Mouse (Mus musculus) ES-E14 (cell line): ENCODE measurements around the gene Ldb1. TPM values are rescaled to one million over a fixed set of nuclear protein-coding genes. Genes with fewer than 3 reads are reported as not detected.

Source experiments
- DNase-seq: peaks from one replicate; pipeline ENCODE4 v3.0.0-alpha.2; 2013; ENCODE audit warnings: low read depth, low spot score
- H3K27ac ChIP-seq: 2 replicates; pipeline ENCODE4 v1.5.1; 2012; ENCODE audit warnings: low read depth, mild to moderate bottlenecking, low read length, moderate library complexity, mixed read lengths; ENCODE audit not compliant: poor library complexity, insufficient read depth, severe bottlenecking
- H3K36me3 ChIP-seq: 2 replicates; pipeline ENCODE4 v1.6.1; 2012; ENCODE audit warnings: mild to moderate bottlenecking, low read length, moderate library complexity, mixed read lengths; ENCODE audit not compliant: control insufficient read depth, poor library complexity, insufficient read depth, severe bottlenecking
- H3K4me1 ChIP-seq, 2 experiments: fragments of 150-350 bp in 1 of 2; sonication (generic) in 1 of 2; 2 replicates each; pipeline ENCODE4 v1.6.1; 2012; ENCODE audit warnings: low read length in 2 of 2, mild to moderate bottlenecking in 1 of 2, mixed read lengths in 1 of 2; ENCODE audit not compliant: control insufficient read depth in 2 of 2, insufficient read depth in 2 of 2, poor library complexity in 1 of 2
- H3K4me3 ChIP-seq, 2 experiments: fragments of 150-350 bp in 1 of 2; sonication (generic) in 1 of 2; 2 replicates each; pipeline ENCODE4 v1.5.1; 2012; ENCODE audit warnings: low read length in 2 of 2, low read depth in 1 of 2, mild to moderate bottlenecking in 1 of 2, mixed read lengths in 1 of 2; ENCODE audit not compliant: insufficient read depth in 1 of 2, poor library complexity in 1 of 2, severe bottlenecking in 1 of 2
- H3K9ac ChIP-seq: 2 replicates; pipeline ENCODE4 v1.6.1; 2012; ENCODE audit warnings: low read depth, mild to moderate bottlenecking, low read length, mixed read lengths; ENCODE audit not compliant: poor library complexity, insufficient read depth, severe bottlenecking
- H3K9me3 ChIP-seq: fragments of 150-350 bp; sonication (generic); 2 replicates; pipeline ENCODE4 v1.6.1; 2012; ENCODE audit warnings: low read depth, mild to moderate bottlenecking, low read length; ENCODE audit not compliant: control insufficient read depth, insufficient read depth
- CHD2 ChIP-seq: IDR thresholded peaks from 2 replicates; pipeline ENCODE4 v1.6.1; 2014; ENCODE audit warnings: mild to moderate bottlenecking, low read depth, low read length, inconsistent platforms
- HCFC1 ChIP-seq: IDR thresholded peaks from 2 replicates; pipeline ENCODE4 v1.6.1; 2012; ENCODE audit warnings: low read length, inconsistent platforms, borderline replicate concordance; ENCODE audit not compliant: insufficient read depth
- MAFK ChIP-seq: IDR thresholded peaks from 2 replicates; pipeline ENCODE4 v1.6.1; 2014; ENCODE audit warnings: mild to moderate bottlenecking, low read depth, low read length, inconsistent platforms; ENCODE audit not compliant: insufficient read depth
- ZC3H11A ChIP-seq: IDR thresholded peaks from 2 replicates; pipeline ENCODE4 v1.6.1; 2012; ENCODE audit warnings: low read depth, mild to moderate bottlenecking, inconsistent platforms, low read length, borderline replicate concordance
- ZNF384 ChIP-seq: IDR thresholded peaks from 2 replicates; pipeline ENCODE4 v1.6.1; 2012; ENCODE audit warnings: low read depth, low read length, inconsistent platforms
- in situ Hi-C, 2 experiments: fragments of 600-800 bp; cut with MboI; formaldehyde crosslinking; loops; one replicate each; pipeline ENCODE4 v1.15.1; 2025; ENCODE audit warnings: low sequenced_read_pairs in 2 of 2, inconsistent platforms in 1 of 2; ENCODE audit not compliant: unreplicated experiment in 2 of 2
- total RNA-seq: library from RNA; depleted of rRNA; stranded (reverse); fragments of 300-350 nt; gene quantifications from 2 replicates; pipeline ENCODE4 v1.2.3, GENCODE M21; 2012

Gene Ldb1
- total RNA-seq, 1 experiment, result 123 TPM

GRCm38 (mm10) chr19:46085185-46085584, 40.2 kb upstream of the Ldb1 start:
- in situ Hi-C loops, result no loop called here
- no peak for TF ChIP-seq HCFC1
- no peak for TF ChIP-seq CHD2
- TF ChIP-seq ZNF384, result no peak
- H3K4me3 ChIP-seq, result no peak overlapping the region
- no peak overlapping the region for H3K9ac ChIP-seq
- H3K27ac ChIP-seq, result no peak overlapping the region
- DNase-seq, result no peak
- H3K9me3 ChIP-seq, result no peaks in the 10 kb centered on the region
- H3K36me3 ChIP-seq, result peaks cover 48% of the 10 kb centered on the region
- H3K4me1 ChIP-seq, result peaks cover 0 to 3% of the 10 kb centered on the region in 2 experiments; a peak in 1 of 4 replicates

- Histone ChIP-seq H3K4me3 (no peak overlapping the region), H3K4me1 (peaks cover 7 to 12% of the 10 kb centered on the region in 2 experiments; a peak in 3 of 4 replicates), H3K9ac (no peak overlapping the region), H3K36me3 (peaks cover 57% of the 10 kb centered on the region), H3K9me3 (no peaks in the 10 kb centered on the region), H3K27ac (no peak overlapping the region)
- DNase-seq, result no peak
- no peak for TF ChIP-seq CHD2
- no peak for TF ChIP-seq ZC3H11A
- no peak for TF ChIP-seq ZNF384
- no peak for TF ChIP-seq MAFK
- no peak for TF ChIP-seq HCFC1
- in situ Hi-C loops, result no loop called here
Observed at GRCm38 (mm10) chr19:46078535-46078934, 33.5 kb upstream of the Ldb1 start.

- in situ Hi-C loops, result no loop called here
- peak; percentile 86 for TF ChIP-seq HCFC1
- TF ChIP-seq ZNF384, result no peak
- TF ChIP-seq MAFK, result 0 out of 2 replicates have a peak, but pooled peaks have one; percentile 7
- TF ChIP-seq ZC3H11A, result peak; percentile 17; the same call in 1 of the 2 replicates
- no peak for TF ChIP-seq CHD2
- Histone ChIP-seq H3K9me3 (no peaks in the 10 kb centered on the region), H3K4me3 (peak within 1 kb of the TSS; percentile 87 to 91), H3K4me1 (peaks cover 12 to 20% of the 10 kb centered on the region in 2 experiments), H3K36me3 (peaks cover 50% of the 10 kb centered on the region), H3K9ac (peak within 1 kb of the TSS; percentile 95), H3K27ac (peak within 1 kb of the TSS; percentile 90)
- peak; percentile 97 for DNase-seq
Observed at GRCm38 (mm10) chr19:46075616-46076607, 30.9 kb upstream of the Ldb1 start, which contains the start of gene Nolc1. TSS of gene Nolc1 (plus strand) at chr19:46075863.

GRCm38 (mm10) chr19:46074266-46074665, 29.3 kb upstream of the Ldb1 start:
- Histone ChIP-seq H3K9me3 (no peaks in the 10 kb centered on the region), H3K4me1 (peaks cover 12 to 24% of the 10 kb centered on the region in 2 experiments), H3K36me3 (peaks cover 45% of the 10 kb centered on the region), H3K4me3 (no peak overlapping the region), H3K27ac (peak overlapping the region; percentile 61; the same call in 1 of the 2 replicates), H3K9ac (peak overlapping the region; percentile 42; the same call in 1 of the 2 replicates)
- in situ Hi-C loops, result no loop called here
- no peak for DNase-seq
- TF ChIP-seq CHD2 (no peak), ZC3H11A (no peak), ZNF384 (no peak)
